Mouse (Mus musculus) lung, embryonic 16.5 days (tissue): ENCODE measurements around the gene Fndc3b. TPM values are rescaled to one million over a fixed set of nuclear protein-coding genes. Genes with fewer than 3 reads are reported as not detected.

ENCODE experiments used
- ATAC-seq: fragments of 200-750 bp; cut with Nextera tagmentation; 2 replicates; pipeline ENCODE4 v1.8.0; 2017; ENCODE audit warnings: low read depth, mild to moderate bottlenecking, moderate library complexity
- H3K27ac ChIP-seq: fragments of 300-500 bp; sonication (generic); 2 replicates; pipeline ENCODE4 v1.5.1; 2014; ENCODE audit warnings: mild to moderate bottlenecking, control low read depth, low read length
- H3K27me3 ChIP-seq: fragments of 300-500 bp; sonication (generic); 2 replicates; pipeline ENCODE4 v1.6.1; 2014; ENCODE audit warnings: low read depth, low read length, mixed read lengths; ENCODE audit not compliant: control insufficient read depth, insufficient read depth
- H3K36me3 ChIP-seq: fragments of 300-500 bp; sonication (generic); 2 replicates; pipeline ENCODE4 v1.6.1; 2014; ENCODE audit warnings: low read length; ENCODE audit not compliant: control insufficient read depth, insufficient read depth
- H3K4me1 ChIP-seq: fragments of 300-500 bp; sonication (generic); replicated peaks from 2 replicates; pipeline ENCODE4 v1.6.1; 2014; ENCODE audit warnings: low read length, mixed read lengths; ENCODE audit not compliant: control insufficient read depth, insufficient read depth
- H3K4me2 ChIP-seq: fragments of 300-500 bp; sonication (generic); 2 replicates; pipeline ENCODE4 v1.6.1; 2014; ENCODE audit warnings: low read depth, low read length, control low read depth
- H3K4me3 ChIP-seq: fragments of 300-500 bp; sonication (generic); 2 replicates; pipeline ENCODE4 v1.5.1; 2014; ENCODE audit warnings: mild to moderate bottlenecking, low read length, control low read depth
- H3K9ac ChIP-seq: fragments of 300-500 bp; sonication (generic); 2 replicates; pipeline ENCODE4 v1.6.1; 2014; ENCODE audit warnings: low read length, control low read depth
- H3K9me3 ChIP-seq: fragments of 300-500 bp; sonication (generic); 2 replicates; pipeline ENCODE4 v1.6.1; 2016; ENCODE audit warnings: low read length; ENCODE audit not compliant: control insufficient read depth
- WGBS: fragments of 180-500 bp; shearing (Covaris S2); extraction: QIAGEN DNeasy Blood & Tissue Kit; methylation state at CpG from one replicate; pipeline ENCODE4 v1.1.7; 2014; 5-methylcytosine and 5-hydroxymethylcytosine counted together
- polyA plus RNA-seq: library from polyadenylated mRNA; unstranded; fragments of >200 nt; fragmentation: Nextera tagmentation; extraction: Ambion mirVana; gene quantifications from 2 replicates; pipeline ENCODE4 v1.2.1, GENCODE M21; 2015

Gene Fndc3b
- polyA plus RNA-seq, 1 experiment from 2014 or later, result 36.3 TPM

- Histone ChIP-seq H3K9ac (no peak overlapping the region), H3K36me3 (peaks cover 8% of the 10 kb centered on the region)
- WGBS, result 65% methylated on average over 4 of the region's 4 CpGs
Measured at GRCm38 (mm10) chr3:27531993-27532392, 179.1 kb downstream of the Fndc3b start.

GRCm38 (mm10) chr3:27530370-27530769, 180.7 kb downstream of the Fndc3b start:
- no peak for ATAC-seq
- H3K27ac ChIP-seq, result no peak overlapping the region
- no peak overlapping the region for H3K4me2 ChIP-seq
- 66% methylated on average over 7 of the region's 7 CpGs for WGBS
- no peaks in the 10 kb centered on the region for H3K27me3 ChIP-seq
- H3K4me3 ChIP-seq, result no peak overlapping the region
- peaks cover 4% of the 10 kb centered on the region for H3K36me3 ChIP-seq
- no peaks in the 10 kb centered on the region for H3K9me3 ChIP-seq
- no peak overlapping the region for H3K9ac ChIP-seq
- no peaks in the 10 kb centered on the region for H3K4me1 ChIP-seq

More at GRCm38 (mm10) chr3:27531993-27532392, 179.1 kb downstream of the Fndc3b start:
- Histone ChIP-seq H3K4me3 (no peak overlapping the region), H3K27ac (no peak overlapping the region), H3K9me3 (no peaks in the 10 kb centered on the region), H3K27me3 (no peaks in the 10 kb centered on the region), H3K4me2 (no peak overlapping the region), H3K4me1 (no peaks in the 10 kb centered on the region)
- no peak for ATAC-seq

- no peak overlapping the region for H3K27ac ChIP-seq
- no peak for ATAC-seq
Measured at GRCm38 (mm10) chr3:27529221-27530051, 181.7 kb downstream of the Fndc3b start.

GRCm38 (mm10) chr3:27526991-27527390, 184.1 kb downstream of the Fndc3b start:
- no peak overlapping the region for H3K4me2 ChIP-seq
- no peak overlapping the region for H3K27ac ChIP-seq
- H3K4me1 ChIP-seq, result peaks cover 7% of the 10 kb centered on the region; the same call in 1 of the 2 replicates
- 87% methylated on average over 3 of the region's 3 CpGs for WGBS
- peaks cover 4% of the 10 kb centered on the region for H3K36me3 ChIP-seq
- no peaks in the 10 kb centered on the region for H3K9me3 ChIP-seq
- H3K4me3 ChIP-seq, result no peak overlapping the region
- H3K9ac ChIP-seq, result no peak overlapping the region
- no peaks in the 10 kb centered on the region for H3K27me3 ChIP-seq
- ATAC-seq, result no peak

More at GRCm38 (mm10) chr3:27529221-27530051, 181.7 kb downstream of the Fndc3b start:
- no peak overlapping the region for H3K9ac ChIP-seq
- peaks cover 4% of the 10 kb centered on the region for H3K36me3 ChIP-seq
- H3K4me3 ChIP-seq, result no peak overlapping the region
- H3K9me3 ChIP-seq, result no peaks in the 10 kb centered on the region
- H3K27me3 ChIP-seq, result no peaks in the 10 kb centered on the region
- no peak overlapping the region for H3K4me2 ChIP-seq
- no peaks in the 10 kb centered on the region for H3K4me1 ChIP-seq
- 67% methylated on average over 14 of the region's 14 CpGs for WGBS

GRCm38 (mm10) chr3:27523176-27523936, 187.8 kb downstream of the Fndc3b start:
- no peak overlapping the region for H3K4me2 ChIP-seq
- H3K27me3 ChIP-seq, result no peaks in the 10 kb centered on the region
- 0 out of 2 replicates have a peak, but pooled peaks have one; percentile 48 for ATAC-seq
- no peaks in the 10 kb centered on the region; the same call in 1 of the 2 replicates for H3K36me3 ChIP-seq
- peaks cover 15% of the 10 kb centered on the region for H3K4me1 ChIP-seq
- H3K9me3 ChIP-seq, result no peaks in the 10 kb centered on the region
- no peak overlapping the region for H3K4me3 ChIP-seq
- 61% methylated on average over 12 of the region's 12 CpGs for WGBS
- H3K9ac ChIP-seq, result no peak overlapping the region
- H3K27ac ChIP-seq, result 0 out of 2 replicates have a peak overlapping the region, but pooled peaks have one; percentile 5

- Histone ChIP-seq H3K27me3 (no peaks in the 10 kb centered on the region), H3K9me3 (no peaks in the 10 kb centered on the region), H3K36me3 (no peaks in the 10 kb centered on the region; the same call in 1 of the 2 replicates), H3K4me3 (no peak overlapping the region), H3K27ac (no peak overlapping the region), H3K9ac (no peak overlapping the region), H3K4me1 (peaks cover 15% of the 10 kb centered on the region), H3K4me2 (no peak overlapping the region)
- no peak for ATAC-seq
- 65% methylated on average over 6 of the region's 6 CpGs for WGBS
Measured at GRCm38 (mm10) chr3:27520391-27520790, 190.7 kb downstream of the Fndc3b start.

- Histone ChIP-seq H3K27me3 (no peaks in the 10 kb centered on the region), H3K4me2 (no peak overlapping the region), H3K36me3 (no peaks in the 10 kb centered on the region; the same call in 1 of the 2 replicates), H3K4me1 (peaks cover 15% of the 10 kb centered on the region), H3K9ac (no peak overlapping the region), H3K27ac (no peak overlapping the region), H3K4me3 (no peak overlapping the region), H3K9me3 (no peaks in the 10 kb centered on the region)
- WGBS, result 79% methylated on average over 6 of the region's 6 CpGs
- ATAC-seq, result no peak
Measured at GRCm38 (mm10) chr3:27519481-27519880, 191.6 kb downstream of the Fndc3b start.

- WGBS, result 67% methylated on average over 9 of the region's 9 CpGs
Measured at GRCm38 (mm10) chr3:27518935-27519334, 192.2 kb downstream of the Fndc3b start.

GRCm38 (mm10) chr3:27516536-27516935, 194.6 kb downstream of the Fndc3b start:
- Histone ChIP-seq H3K36me3 (peaks cover 3% of the 10 kb centered on the region; the same call in 1 of the 2 replicates), H3K4me3 (no peak overlapping the region), H3K4me2 (no peak overlapping the region), H3K9me3 (no peaks in the 10 kb centered on the region), H3K9ac (no peak overlapping the region), H3K4me1 (peaks cover 6% of the 10 kb centered on the region), H3K27ac (no peak overlapping the region), H3K27me3 (no peaks in the 10 kb centered on the region)
- WGBS, result 40% methylated on average over 5 of the region's 5 CpGs
- ATAC-seq, result no peak

More at GRCm38 (mm10) chr3:27518935-27519334, 192.2 kb downstream of the Fndc3b start:
- Histone ChIP-seq H3K27ac (no peak overlapping the region), H3K36me3 (no peaks in the 10 kb centered on the region; the same call in 1 of the 2 replicates), H3K4me3 (no peak overlapping the region), H3K4me1 (peaks cover 15% of the 10 kb centered on the region), H3K27me3 (no peaks in the 10 kb centered on the region), H3K4me2 (no peak overlapping the region), H3K9me3 (no peaks in the 10 kb centered on the region), H3K9ac (no peak overlapping the region)
- ATAC-seq, result no peak
